8 mouse cellular contexts compared by ENCODE assay signal in genomic region chr9:87730961-87731535, GRCm38 (mm10). TPM values are rescaled to one million over a fixed set of nuclear protein-coding genes. Genes with fewer than 3 reads are reported as not detected.
A peak's percentile ranks its signal among the peaks of the same experiment; 100 is the strongest.
DNase-seq lines count a peak whose midpoint lies in the region; ATAC-seq and TF ChIP-seq lines count a peak whose summit lies in the region.

Tbx18 (minus strand) TSS chr9:87731260.

- DNase-seq in 3T3-L1 (ENCODE audit: low read depth, low spot score) (peak; percentile 98), NIH3T3 (ENCODE audit: low read depth) (peak; percentile 95)
- DNase-seq in kidney, postnatal 0 days (ENCODE audit: low spot score): peak; percentile 86
- DNase-seq in lung, postnatal 25 days (ENCODE audit: low spot score): peak; percentile 24
- DNase-seq in natural killer cell, adult 2 months (ENCODE audit: low spot score in 2 of 2): no peak

- H3K4me2 ChIP-seq in embryonic facial prominence, embryonic 12.5 days (replicated peaks): peak within 1 kb of the TSS; percentile 72
- peak within 1 kb of the TSS; percentile 77 for H3K4me2 ChIP-seq in heart, embryonic 11.5 days
- H3K4me2 ChIP-seq in kidney, postnatal 0 days (ENCODE audit: low read length): peak within 1 kb of the TSS; percentile 72
- H3K4me2 ChIP-seq in stomach, embryonic 15.5 days: peak within 1 kb of the TSS; percentile 79

- H3K4me3 ChIP-seq in embryonic facial prominence, embryonic 12.5 days: peak within 1 kb of the TSS; percentile 53
- H3K4me3 ChIP-seq in heart, embryonic 11.5 days (ENCODE audit: low read depth, low read length): peak within 1 kb of the TSS; percentile 73
- H3K4me3 ChIP-seq in kidney, postnatal 0 days (replicated peaks; ENCODE audit: low read depth, low read length): peak within 1 kb of the TSS; percentile 48
- peak within 1 kb of the TSS; percentile 46 for H3K4me3 ChIP-seq in stomach, embryonic 15.5 days (replicated peaks)

- peaks cover 11% of the 10 kb centered on the region for H3K4me1 ChIP-seq in embryonic facial prominence, embryonic 12.5 days
- peaks cover 2% of the 10 kb centered on the region; the same call in 1 of the 2 replicates for H3K4me1 ChIP-seq in heart, embryonic 11.5 days (ENCODE audit: control insufficient read depth, insufficient read depth, low read length)
- H3K4me1 ChIP-seq in kidney, postnatal 0 days (replicated peaks; ENCODE audit: insufficient read depth, low read length): 0 out of 2 replicates have a peak, but pooled peaks cover 11% of the 10 kb centered on the region
- H3K4me1 ChIP-seq in stomach, embryonic 15.5 days: peaks cover 18% of the 10 kb centered on the region

- peak; percentile 35; the same call in 1 of the 2 replicates for TF ChIP-seq CTCF in kidney, postnatal 0 days (IDR thresholded peaks at IDR 0.05; ENCODE audit: low read depth)

- no peaks in the 10 kb centered on the region for H3K9me3 ChIP-seq in embryonic facial prominence, embryonic 12.5 days
- no peaks in the 10 kb centered on the region for H3K9me3 ChIP-seq in heart, embryonic 11.5 days (replicated peaks; ENCODE audit: control insufficient read depth, low read length)
- H3K9me3 ChIP-seq in kidney, postnatal 0 days (replicated peaks; ENCODE audit: low read length): no peaks in the 10 kb centered on the region
- no peaks in the 10 kb centered on the region for H3K9me3 ChIP-seq in stomach, embryonic 15.5 days

- H3K27ac ChIP-seq in embryonic facial prominence, embryonic 12.5 days: peak within 1 kb of the TSS; percentile 76
- peak within 1 kb of the TSS; percentile 86 for H3K27ac ChIP-seq in heart, embryonic 11.5 days (ENCODE audit: low read depth, low read length)
- no peak within 1 kb of the TSS for H3K27ac ChIP-seq in kidney, postnatal 0 days
- H3K27ac ChIP-seq in stomach, embryonic 15.5 days: no peak within 1 kb of the TSS

- under 1% methylated on average over 27 of the region's 27 CpGs for WGBS in embryonic facial prominence, embryonic 12.5 days
- WGBS in heart, embryonic 11.5 days (ENCODE audit: insufficient replicate concordance): under 1% methylated on average over 27 of the region's 27 CpGs
- WGBS in kidney, postnatal 0 days: under 1% methylated on average over 27 of the region's 27 CpGs
- under 1% methylated on average over 27 of the region's 27 CpGs for WGBS in stomach, embryonic 15.5 days

- H3K36me3 ChIP-seq in embryonic facial prominence, embryonic 12.5 days: no peaks in the 10 kb centered on the region
- no peaks in the 10 kb centered on the region for H3K36me3 ChIP-seq in heart, embryonic 11.5 days (ENCODE audit: control insufficient read depth, insufficient read depth, low read length)
- H3K36me3 ChIP-seq in kidney, postnatal 0 days (ENCODE audit: insufficient read depth, low read length): no peaks in the 10 kb centered on the region
- no peaks in the 10 kb centered on the region for H3K36me3 ChIP-seq in stomach, embryonic 15.5 days

- ATAC-seq in embryonic facial prominence, embryonic 12.5 days (ENCODE audit: insufficient number of reproducible peaks, insufficient read depth, low FRiP score, low TSS enrichment): peak; percentile 82
- peak; percentile 77 for ATAC-seq in heart, embryonic 11.5 days (replicated peaks; ENCODE audit: insufficient number of reproducible peaks, low FRiP score, low TSS enrichment)
- ATAC-seq in kidney, postnatal 0 days (replicated peaks; ENCODE audit: low FRiP score, low read depth): no peak; the same call in 1 of the 2 replicates
- ATAC-seq in stomach, embryonic 15.5 days (ENCODE audit: insufficient read depth, low FRiP score, low read depth): peak; percentile 34; the same call in 1 of the 2 replicates

- peaks cover 50% of the 10 kb centered on the region for H3K27me3 ChIP-seq in embryonic facial prominence, embryonic 12.5 days
- peaks cover 48% of the 10 kb centered on the region for H3K27me3 ChIP-seq in heart, embryonic 11.5 days (ENCODE audit: control insufficient read depth, insufficient read depth, low read length)
- peaks cover 77% of the 10 kb centered on the region for H3K27me3 ChIP-seq in kidney, postnatal 0 days (ENCODE audit: insufficient read depth, low read length)
- H3K27me3 ChIP-seq in stomach, embryonic 15.5 days (replicated peaks): peaks cover 64% of the 10 kb centered on the region

- peak within 1 kb of the TSS; percentile 75 for H3K9ac ChIP-seq in embryonic facial prominence, embryonic 12.5 days
- H3K9ac ChIP-seq in heart, embryonic 11.5 days (ENCODE audit: low read depth, low read length): peak within 1 kb of the TSS; percentile 77
- H3K9ac ChIP-seq in kidney, postnatal 0 days (ENCODE audit: low read depth, low read length): peak within 1 kb of the TSS; percentile 49
- H3K9ac ChIP-seq in stomach, embryonic 15.5 days: peak within 1 kb of the TSS; percentile 6; the same call in 1 of the 2 replicates

RNA-seq across cellular contexts. Expression of gene Tbx18, which starts in this region (rescaled TPM):
- polyA plus RNA-seq in embryonic facial prominence, embryonic 12.5 days (2016; fragmentation: Nextera tagmentation; extraction: Ambion mirVana): 8.8 and 10.0 TPM in 2 replicates
- polyA plus RNA-seq in heart, embryonic 11.5 days (2014; fragmentation: Nextera tagmentation; extraction: Ambion mirVana): 15.9 and 16.7 TPM in 2 replicates
- polyA plus RNA-seq in kidney, postnatal 0 days (2015; fragmentation: Nextera tagmentation; extraction: Ambion mirVana): 0.84 and 0.89 TPM in 2 replicates
- polyA plus RNA-seq in stomach, embryonic 15.5 days (2015; fragmentation: Nextera tagmentation; extraction: Ambion mirVana): 0.41 and 0.69 TPM in 2 replicates

Comparison
In these comparisons a context has a peak if more than half of its experiments do, and no peak if none do; other contexts are left out.
1. Peak in DNase-seq, H3K4me3 ChIP-seq, H3K9ac ChIP-seq and H3K4me2 ChIP-seq in kidney, postnatal 0 days; RNA of the gene not detected or under 1 TPM.
2. Peak in ATAC-seq, H3K4me3 ChIP-seq, H3K9ac ChIP-seq and H3K4me2 ChIP-seq in stomach, embryonic 15.5 days; RNA of the gene not detected or under 1 TPM.
3. DNase-seq: peak in 3T3-L1 (single experiment), NIH3T3 (single experiment) and lung, postnatal 25 days (single experiment); none in natural killer cell, adult 2 months (0 of 2).
4. H3K27ac ChIP-seq: peak in embryonic facial prominence, embryonic 12.5 days (single experiment) and heart, embryonic 11.5 days (single experiment); none in kidney, postnatal 0 days (single experiment) and stomach, embryonic 15.5 days (single experiment).
5. H3K9ac ChIP-seq: peak in every context shown above with its lines; median percentile 77 in heart, embryonic 11.5 days; 75 in embryonic facial prominence, embryonic 12.5 days; 49 in kidney, postnatal 0 days; 6 in stomach, embryonic 15.5 days.
6. Peak in every context shown above with its lines, with median percentiles within 50 percentile points of each other: H3K4me2 ChIP-seq and H3K4me3 ChIP-seq.